Mouse (Mus musculus) activated CD4-positive, CD25-positive, alpha-beta regulatory T cell (primary cell): ENCODE data around the gene Tatdn3. TPM values are rescaled to one million over a fixed set of nuclear protein-coding genes. Genes with fewer than 3 reads are reported as not detected.

Source experiments
- polyA plus RNA-seq, 2 experiments: library from polyadenylated mRNA; unstranded; fragments of 100-300 nt; shearing (Covaris generic); gene quantifications; one replicate each; pipeline ENCODE4 v1.2.1; 2017

Gene Tatdn3
- polyA plus RNA-seq, result 10 to 100 TPM in 1 of 2 experiments, 1 to 10 TPM in 1; 8.8 to 12.2 TPM

DNA sequence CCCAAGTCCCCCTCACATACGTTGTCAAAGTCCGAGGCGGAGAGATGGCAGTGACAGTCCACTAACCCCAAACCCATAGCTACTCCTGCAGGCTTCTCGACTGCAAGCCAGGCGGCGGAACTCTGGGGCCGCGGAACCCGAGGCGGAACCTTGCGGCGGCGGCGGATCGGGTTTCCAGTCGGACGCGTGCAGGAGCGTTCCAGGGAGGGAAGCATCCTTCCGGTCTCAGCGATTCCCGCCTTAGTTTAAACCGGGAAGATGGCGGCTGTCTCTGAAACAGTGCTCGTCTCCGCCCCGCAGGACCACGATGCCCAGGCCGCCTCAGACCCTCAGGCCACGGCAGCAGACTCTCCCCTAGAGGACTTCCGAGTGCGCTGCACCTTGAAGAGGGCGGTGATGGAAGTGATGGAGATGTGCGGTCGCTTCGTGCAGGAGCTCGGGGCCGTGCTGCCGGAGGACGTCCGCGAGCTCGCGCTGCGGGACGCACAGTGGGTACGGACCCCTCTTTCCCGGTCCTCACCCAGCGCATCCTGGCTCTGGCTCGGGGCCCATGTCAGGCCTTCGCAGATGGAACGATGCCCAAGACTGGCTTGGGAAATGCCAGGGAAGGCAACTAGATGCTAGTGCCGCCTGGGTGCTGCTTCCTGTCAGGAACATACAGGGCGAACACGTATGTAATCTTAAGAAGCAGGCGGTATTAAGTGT, at the start of gene Tatdn3, which contains the start of gene Nsl1:
Gene Tatdn3, minus strand, starts transcription at position 152 of the 705 bp plus-strand sequence.
Gene Nsl1, plus strand, starts transcription at position 232 of the 705 bp plus-strand sequence.

GRCm38 (mm10) chr1:191097802-191098747, 35.3 kb upstream of the Tatdn3 start, which contains the start of gene Batf3:
TSS of gene Batf3 (plus strand) at chr1:191097847.

DNA sequence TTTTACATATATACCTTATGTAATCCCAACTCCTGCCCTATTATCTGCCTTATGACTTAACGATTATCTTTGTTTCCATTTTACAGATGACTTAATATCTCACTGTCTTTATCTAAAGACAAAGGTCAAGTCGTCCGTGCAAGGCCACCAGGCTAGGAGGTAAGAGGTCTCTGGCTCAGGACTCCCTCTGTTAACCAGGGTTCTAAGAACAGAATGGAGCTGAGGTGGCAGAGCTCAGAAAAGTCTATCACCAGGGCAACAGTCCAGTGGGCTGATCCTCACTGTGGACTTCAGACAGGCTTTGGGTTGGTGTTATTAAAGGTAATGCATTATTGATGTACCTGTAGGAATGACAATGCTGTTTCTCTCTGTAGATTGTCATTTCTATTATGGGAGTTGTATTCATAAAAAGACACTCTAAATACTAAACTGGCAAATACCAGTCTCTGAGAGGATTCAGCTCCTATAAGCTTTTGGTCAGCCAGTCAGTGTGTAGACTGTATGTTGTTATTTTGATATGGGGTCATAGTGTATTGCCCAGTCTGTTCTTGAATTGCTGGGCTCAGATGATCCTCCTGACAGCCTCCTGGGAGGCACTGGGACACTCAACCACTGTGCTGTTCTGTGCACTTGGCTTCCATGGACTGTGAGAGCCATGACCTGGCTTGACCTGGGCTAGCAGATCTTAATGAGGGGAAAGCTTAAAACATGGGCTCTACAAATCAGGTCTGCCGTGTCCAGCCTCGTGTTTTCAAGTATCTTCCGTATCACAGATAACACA, 26.0 kb downstream of the Tatdn3 start, which contains the start of gene Spata45:
Gene Spata45, plus strand, starts transcription at position 86 of the 781 bp plus-strand sequence.

GRCm38 (mm10) chr1:191026021-191026713, 36.6 kb downstream of the Tatdn3 start, which contains the start of gene Flvcr1:
TSS of gene Flvcr1 (minus strand) at chr1:191026158.

Other genes starting within 250 kb of the Tatdn3 start
- gene Rps6kc1, start 151.2 kb downstream of the Tatdn3 start, polyA plus RNA-seq, result 1 to 10 TPM; 4.7 to 5.6 TPM
- 10 to 100 TPM; 65.9 to 73.0 TPM for gene Angel2, start 137.8 kb downstream of the Tatdn3 start, polyA plus RNA-seq
- gene Vash2, start 83.6 kb downstream of the Tatdn3 start, polyA plus RNA-seq, result under 1 TPM; 0.23 to 0.49 TPM
- gene Flvcr1, start 36.8 kb downstream of the Tatdn3 start, polyA plus RNA-seq, result 10 to 100 TPM; 13.6 to 18.1 TPM
- gene Spata45, start 26.3 kb downstream of the Tatdn3 start, polyA plus RNA-seq, result not detected
- 1 to 10 TPM; 2.4 to 4.2 TPM for gene Nsl1, start 80 bp upstream of the Tatdn3 start, polyA plus RNA-seq
- gene Batf3, start 34.9 kb upstream of the Tatdn3 start, polyA plus RNA-seq, result 1 to 10 TPM in 1 of 2 experiments, under 1 TPM in 1; 0.41 to 2.4 TPM
- gene Fam71a, start 101.9 kb upstream of the Tatdn3 start, polyA plus RNA-seq, result not detected
- gene Atf3, start 155.1 kb upstream of the Tatdn3 start, polyA plus RNA-seq, result not detected